Mouse (Mus musculus): Measurements from ENCODE around the gene Eme1. TPM values are rescaled to one million over a fixed set of nuclear protein-coding genes. Genes with fewer than 3 reads are reported as not detected.
A peak's percentile ranks its signal among the peaks of the same experiment; 100 is the strongest.

Eme1 gene
- polyA plus RNA-seq, 1 experiment from 2014 or later: 11.0 TPM

DNA sequence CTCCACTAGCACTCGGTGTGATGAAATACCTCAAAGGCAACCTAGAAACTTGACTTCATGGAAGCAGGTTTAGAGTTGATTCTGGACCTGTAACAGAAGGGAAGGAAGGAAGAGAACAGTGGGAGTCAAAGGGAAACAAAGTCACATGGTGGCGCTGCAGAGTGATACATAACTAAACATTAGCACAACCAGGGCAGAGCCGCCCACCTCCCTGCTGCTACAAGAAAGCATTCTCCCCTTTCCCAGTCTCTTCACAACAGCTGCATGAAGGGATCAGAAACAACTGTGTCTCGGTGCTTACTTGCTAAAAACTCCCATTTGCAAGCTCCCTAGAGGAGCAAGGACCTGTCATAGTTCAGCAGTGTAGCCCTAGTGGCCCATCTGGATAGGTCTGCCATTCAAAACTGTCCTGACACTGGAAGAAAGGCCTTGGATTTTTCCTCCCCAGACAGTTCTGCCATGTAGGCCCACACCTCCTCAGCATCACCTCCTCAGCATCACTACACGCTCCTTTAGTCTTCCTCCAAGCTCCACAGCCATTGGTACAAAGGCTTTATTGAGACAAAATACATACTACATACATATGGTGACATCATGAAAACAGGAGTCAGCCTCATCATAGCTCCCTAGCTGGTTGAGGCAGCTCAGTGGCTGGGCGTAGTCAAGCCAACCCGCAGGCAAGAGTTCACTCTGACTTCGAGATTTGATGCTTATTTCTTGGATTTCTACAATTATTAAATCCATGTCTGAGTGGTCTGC is 9.1 kb downstream of the Eme1 start:
- no peak for ATAC-seq (ENCODE audit: insufficient read depth)
- no peak overlapping the region for H3K4me2 ChIP-seq
- H3K9me3 ChIP-seq (replicated peaks): no peaks in the 10 kb centered on the region
- no peak overlapping the region for H3K9ac ChIP-seq
- no peak overlapping the region for H3K4me3 ChIP-seq (replicated peaks)
- H3K36me3 ChIP-seq (replicated peaks): peaks cover 96% of the 10 kb centered on the region
- no peaks in the 10 kb centered on the region for H3K27me3 ChIP-seq
- H3K27ac ChIP-seq (replicated peaks): no peak overlapping the region
- no peaks in the 10 kb centered on the region for H3K4me1 ChIP-seq (replicated peaks)
- 76% methylated on average over 8 of the region's 8 CpGs for WGBS (ENCODE audit: insufficient replicate concordance)

GRCm38 (mm10) chr11:94634431-94634830 is 19.3 kb downstream of the Eme1 start:
- H3K9me3 ChIP-seq (replicated peaks): no peaks in the 10 kb centered on the region
- no peak overlapping the region for H3K9ac ChIP-seq
- H3K27ac ChIP-seq (replicated peaks): no peak overlapping the region
- no peak overlapping the region for H3K4me3 ChIP-seq (replicated peaks)
- H3K4me1 ChIP-seq (replicated peaks): peaks cover 25% of the 10 kb centered on the region
- no peaks in the 10 kb centered on the region for H3K27me3 ChIP-seq
- no peak overlapping the region for H3K4me2 ChIP-seq
- ATAC-seq (ENCODE audit: insufficient read depth): no peak
- 73% methylated on average over 5 of the region's 5 CpGs for WGBS (ENCODE audit: insufficient replicate concordance)
- H3K36me3 ChIP-seq (replicated peaks): peaks cover 81% of the 10 kb centered on the region

- H3K9ac ChIP-seq: no peak overlapping the region
- peaks cover 25% of the 10 kb centered on the region for H3K4me1 ChIP-seq (replicated peaks)
- 73% methylated on average over 8 of the region's 8 CpGs for WGBS (ENCODE audit: insufficient replicate concordance)
- H3K27ac ChIP-seq (replicated peaks): no peak overlapping the region
- no peaks in the 10 kb centered on the region for H3K9me3 ChIP-seq (replicated peaks)
- no peak overlapping the region for H3K4me2 ChIP-seq
- H3K4me3 ChIP-seq (replicated peaks): no peak overlapping the region
- no peaks in the 10 kb centered on the region for H3K27me3 ChIP-seq
- H3K36me3 ChIP-seq (replicated peaks): peaks cover 67% of the 10 kb centered on the region
- ATAC-seq (ENCODE audit: insufficient read depth): no peak
Observed at GRCm38 (mm10) chr11:94632988-94633387, 20.8 kb downstream of the Eme1 start.

DNA sequence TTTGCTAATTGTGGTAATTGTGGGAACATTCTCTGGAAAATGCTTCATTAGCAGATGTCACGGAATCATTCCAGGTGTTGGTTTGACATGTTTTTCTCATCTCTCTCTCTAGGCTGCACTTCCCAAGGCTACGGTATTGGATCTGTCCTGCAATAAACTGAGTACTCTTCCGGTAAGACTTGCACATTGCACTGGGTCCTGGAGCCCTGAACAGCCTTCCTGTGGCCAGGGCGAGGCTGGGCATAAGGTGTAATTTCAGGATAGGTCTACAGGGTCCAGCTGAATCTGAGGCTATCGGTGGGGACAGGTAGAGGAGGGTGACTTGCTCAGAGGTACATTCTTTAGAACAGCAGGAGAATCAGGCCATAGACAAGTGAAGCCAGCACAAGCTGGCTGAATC is 21.8 kb downstream of the Eme1 start:
- H3K27me3 ChIP-seq: no peaks in the 10 kb centered on the region
- no peaks in the 10 kb centered on the region for H3K9me3 ChIP-seq (replicated peaks)
- 84% methylated on average over 5 of the region's 5 CpGs for WGBS (ENCODE audit: insufficient replicate concordance)
- peaks cover 56% of the 10 kb centered on the region for H3K36me3 ChIP-seq (replicated peaks)
- no peak overlapping the region for H3K27ac ChIP-seq (replicated peaks)
- H3K4me1 ChIP-seq (replicated peaks): peaks cover 25% of the 10 kb centered on the region
- no peak overlapping the region for H3K9ac ChIP-seq
- no peak for ATAC-seq (ENCODE audit: insufficient read depth)
- no peak overlapping the region for H3K4me3 ChIP-seq (replicated peaks)
- H3K4me2 ChIP-seq: no peak overlapping the region

GRCm38 (mm10) chr11:94630199-94631011 is 23.4 kb downstream of the Eme1 start:
- ATAC-seq (ENCODE audit: insufficient read depth): peak; percentile 25; the same call in 1 of the 2 replicates
- peaks cover 25% of the 10 kb centered on the region for H3K4me1 ChIP-seq (replicated peaks)
- H3K4me3 ChIP-seq (replicated peaks): peak overlapping the region; percentile 96
- 5% methylated on average over 26 of the region's 26 CpGs for WGBS (ENCODE audit: insufficient replicate concordance)
- peak overlapping the region; percentile 76 for H3K27ac ChIP-seq (replicated peaks)
- H3K9ac ChIP-seq: peak overlapping the region; percentile 84
- no peaks in the 10 kb centered on the region for H3K9me3 ChIP-seq (replicated peaks)
- no peaks in the 10 kb centered on the region for H3K27me3 ChIP-seq
- peak overlapping the region; percentile 93 for H3K4me2 ChIP-seq
- peaks cover 41% of the 10 kb centered on the region for H3K36me3 ChIP-seq (replicated peaks)

DNA sequence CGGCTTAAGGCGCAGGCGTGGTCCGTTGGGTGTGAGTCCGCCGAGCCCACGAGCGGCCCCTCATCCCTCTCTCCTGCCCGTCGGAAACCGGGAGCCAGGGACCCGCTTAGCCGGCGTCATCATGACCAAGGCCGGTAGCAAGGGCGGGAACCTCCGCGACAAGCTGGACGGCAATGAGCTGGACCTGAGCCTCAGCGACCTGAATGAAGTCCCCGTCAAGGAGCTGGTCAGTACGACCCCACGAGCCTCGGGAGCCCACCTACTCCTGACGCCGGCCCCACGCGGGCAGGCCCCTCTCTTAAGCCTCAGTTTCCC is 23.9 kb downstream of the Eme1 start:
- peaks cover 25% of the 10 kb centered on the region for H3K4me1 ChIP-seq (replicated peaks)
- H3K4me3 ChIP-seq (replicated peaks): peak overlapping the region; percentile 96
- peak overlapping the region; percentile 93 for H3K4me2 ChIP-seq
- peak overlapping the region; percentile 76 for H3K27ac ChIP-seq (replicated peaks)
- peaks cover 35% of the 10 kb centered on the region for H3K36me3 ChIP-seq (replicated peaks)
- ATAC-seq (ENCODE audit: insufficient read depth): peak; percentile 71
- H3K9me3 ChIP-seq (replicated peaks): no peaks in the 10 kb centered on the region
- H3K9ac ChIP-seq: peak overlapping the region; percentile 84
- no peaks in the 10 kb centered on the region for H3K27me3 ChIP-seq
- 0% methylated on average over 28 of the region's 28 CpGs for WGBS (ENCODE audit: insufficient replicate concordance)

GRCm38 (mm10) chr11:94629199-94629883 is 24.4 kb downstream of the Eme1 start, which contains the start of gene Lrrc59:
Gene Lrrc59, plus strand, starts transcription at chr11:94629767.
- Histone ChIP-seq H3K4me1 (replicated peaks) (peaks cover 25% of the 10 kb centered on the region), H3K9ac (peak within 1 kb of the TSS; percentile 84), H3K4me3 (replicated peaks) (peak within 1 kb of the TSS; percentile 96), H3K27ac (replicated peaks) (peak within 1 kb of the TSS; percentile 76), H3K9me3 (replicated peaks) (no peaks in the 10 kb centered on the region), H3K27me3 (no peaks in the 10 kb centered on the region), H3K36me3 (replicated peaks) (peaks cover 30% of the 10 kb centered on the region), H3K4me2 (peak within 1 kb of the TSS; percentile 93)
- ATAC-seq (ENCODE audit: insufficient read depth): peak; percentile 95
- WGBS (ENCODE audit: insufficient replicate concordance): 2% methylated on average over 41 of the region's 41 CpGs

DNA sequence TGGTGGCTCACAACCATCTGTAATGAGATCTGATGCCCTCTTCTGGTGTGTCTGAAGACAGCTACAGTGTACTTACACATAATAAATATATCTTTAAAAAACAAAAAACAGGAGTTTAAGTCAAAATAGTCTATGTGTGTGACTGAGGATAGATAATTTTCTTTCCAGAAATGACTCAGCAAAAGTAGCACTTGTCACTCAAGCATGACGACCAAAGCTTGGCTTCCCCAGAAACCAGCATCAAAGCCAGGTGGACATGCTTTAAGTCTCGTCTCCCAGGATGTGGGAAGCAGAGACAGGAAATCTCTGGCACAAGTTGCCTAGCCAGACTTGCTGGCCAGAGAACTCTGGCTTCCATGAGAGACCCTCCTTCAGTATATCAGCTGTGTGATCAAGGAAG is 31.6 kb downstream of the Eme1 start:
- no peak overlapping the region for H3K9ac ChIP-seq
- H3K4me2 ChIP-seq: no peak overlapping the region
- ATAC-seq (ENCODE audit: insufficient read depth): no peak
- no peaks in the 10 kb centered on the region for H3K4me1 ChIP-seq (replicated peaks)
- H3K36me3 ChIP-seq (replicated peaks): no peaks in the 10 kb centered on the region
- no peak overlapping the region for H3K27ac ChIP-seq (replicated peaks)
- H3K4me3 ChIP-seq (replicated peaks): no peak overlapping the region
- H3K27me3 ChIP-seq: no peaks in the 10 kb centered on the region
- H3K9me3 ChIP-seq (replicated peaks): no peaks in the 10 kb centered on the region
- 15% methylated on average over 2 of the region's 2 CpGs for WGBS (ENCODE audit: insufficient replicate concordance)

- Histone ChIP-seq H3K4me3 (replicated peaks) (no peak overlapping the region), H3K9ac (no peak overlapping the region), H3K36me3 (replicated peaks) (no peaks in the 10 kb centered on the region), H3K4me2 (no peak overlapping the region), H3K27me3 (no peaks in the 10 kb centered on the region), H3K4me1 (replicated peaks) (no peaks in the 10 kb centered on the region), H3K27ac (replicated peaks) (no peak overlapping the region), H3K9me3 (replicated peaks) (no peaks in the 10 kb centered on the region)
- ATAC-seq (ENCODE audit: insufficient read depth): no peak
Observed at GRCm38 (mm10) chr11:94621458-94621852, 32.3 kb downstream of the Eme1 start.

DNA sequence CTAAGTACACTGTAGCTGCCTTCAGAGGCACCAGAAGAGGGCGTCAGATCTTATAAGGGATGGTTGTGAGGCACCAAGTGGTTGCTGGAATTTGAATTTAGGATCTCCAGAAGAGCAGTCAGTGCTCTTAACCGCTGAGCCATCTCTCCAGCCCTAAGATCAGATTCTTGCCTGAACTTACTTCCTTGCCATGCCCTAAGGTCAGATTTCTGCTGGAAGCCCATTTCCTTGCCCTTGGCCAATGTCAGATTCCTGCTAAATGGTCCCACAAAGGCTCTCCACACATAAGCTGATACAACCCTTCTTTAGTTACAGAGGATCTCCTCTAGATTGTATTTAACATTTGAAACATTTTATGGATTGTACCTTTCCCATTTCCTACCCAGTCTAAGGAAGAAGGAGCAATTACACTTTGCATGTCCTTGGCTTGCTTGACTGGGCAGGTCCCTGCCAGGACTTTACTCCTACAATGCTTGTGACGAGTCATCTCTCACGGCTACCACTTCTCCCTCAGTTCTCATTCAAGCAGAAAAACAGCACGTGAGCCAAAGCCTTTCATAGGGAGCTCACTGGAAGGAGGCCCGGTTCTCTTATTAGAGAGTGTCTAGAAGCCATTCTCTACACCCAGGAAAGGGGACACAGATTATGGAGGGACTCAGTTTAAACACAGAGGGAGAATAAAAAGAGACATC is 32.9 kb downstream of the Eme1 start:
- no peak overlapping the region for H3K27ac ChIP-seq (replicated peaks)
- no peak overlapping the region for H3K4me3 ChIP-seq (replicated peaks)
- no peak overlapping the region for H3K9ac ChIP-seq
- no peak overlapping the region for H3K4me2 ChIP-seq
- H3K27me3 ChIP-seq: no peaks in the 10 kb centered on the region
- H3K9me3 ChIP-seq (replicated peaks): no peaks in the 10 kb centered on the region
- ATAC-seq (ENCODE audit: insufficient read depth): no peak
- H3K4me1 ChIP-seq (replicated peaks): no peaks in the 10 kb centered on the region
- WGBS (ENCODE audit: insufficient replicate concordance): 50% methylated on average over 6 of the region's 6 CpGs
- H3K36me3 ChIP-seq (replicated peaks): no peaks in the 10 kb centered on the region

GRCm38 (mm10) chr11:94617646-94618045 is 36.1 kb downstream of the Eme1 start:
- Histone ChIP-seq H3K4me3 (replicated peaks) (no peak overlapping the region), H3K4me1 (replicated peaks) (no peaks in the 10 kb centered on the region), H3K9me3 (replicated peaks) (no peaks in the 10 kb centered on the region), H3K4me2 (no peak overlapping the region), H3K9ac (no peak overlapping the region), H3K36me3 (replicated peaks) (no peaks in the 10 kb centered on the region), H3K27ac (replicated peaks) (no peak overlapping the region), H3K27me3 (no peaks in the 10 kb centered on the region)
- WGBS (ENCODE audit: insufficient replicate concordance): 60% methylated on average over 2 of the region's 2 CpGs
- ATAC-seq (ENCODE audit: insufficient read depth): no peak

Measured in liver, embryonic 15.5 days (tissue).